Mouse (Mus musculus): ENCODE results near the gene Plet1.

The Plet1 gene

DNA sequence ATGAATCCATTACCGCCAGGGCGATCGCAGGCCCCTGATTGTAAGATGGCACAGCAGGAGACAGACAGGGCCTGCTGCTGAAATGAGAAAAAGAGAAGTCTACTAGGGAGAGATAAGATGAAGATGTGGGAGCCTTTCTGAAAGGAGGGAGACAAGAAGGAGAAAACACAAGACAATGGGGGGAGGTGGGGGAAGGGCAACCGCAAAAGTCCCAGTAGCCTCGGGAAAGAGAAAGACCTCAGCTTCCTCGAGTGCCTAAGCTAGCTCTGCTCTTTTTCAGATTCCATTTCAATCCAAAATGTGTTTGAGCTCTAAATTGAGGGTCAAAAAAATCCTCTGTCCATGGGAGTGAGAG lies 1.8 kb downstream of the Plet1 start:
- DNase-seq, result no peak

GRCm38 (mm10) chr9:50496546-50496945 lies 2.2 kb downstream of the Plet1 start:
- no peak for DNase-seq

GRCm38 (mm10) chr9:50497076-50497475 lies 2.8 kb downstream of the Plet1 start:
- no peak for DNase-seq

DNA sequence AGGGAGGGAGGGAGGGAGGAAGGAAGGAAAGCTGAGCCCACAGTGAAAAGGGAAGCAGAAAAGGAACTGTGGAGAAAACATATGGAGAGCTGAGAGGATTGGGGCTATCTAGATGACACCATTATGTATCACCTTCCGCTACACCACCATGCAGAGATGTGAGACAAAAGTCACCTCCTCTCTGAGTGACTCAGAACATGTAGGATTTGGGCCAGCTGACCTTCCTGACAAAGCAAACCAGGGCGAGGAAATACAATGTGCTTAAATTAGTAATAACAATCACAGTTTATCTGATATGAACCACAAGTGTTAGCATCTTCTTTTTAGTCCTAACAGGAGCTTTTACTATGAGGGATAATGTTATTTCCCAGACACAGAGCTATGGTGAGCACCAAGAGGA lies 3.2 kb downstream of the Plet1 start:
- DNase-seq, result no peak

- no peak for DNase-seq
These were observed 4.5 kb downstream of the Plet1 start for GRCm38 (mm10) chr9:50498815-50499214.

- no peak for DNase-seq
These were observed 5.5 kb downstream of the Plet1 start for GRCm38 (mm10) chr9:50499781-50500180.

DNA sequence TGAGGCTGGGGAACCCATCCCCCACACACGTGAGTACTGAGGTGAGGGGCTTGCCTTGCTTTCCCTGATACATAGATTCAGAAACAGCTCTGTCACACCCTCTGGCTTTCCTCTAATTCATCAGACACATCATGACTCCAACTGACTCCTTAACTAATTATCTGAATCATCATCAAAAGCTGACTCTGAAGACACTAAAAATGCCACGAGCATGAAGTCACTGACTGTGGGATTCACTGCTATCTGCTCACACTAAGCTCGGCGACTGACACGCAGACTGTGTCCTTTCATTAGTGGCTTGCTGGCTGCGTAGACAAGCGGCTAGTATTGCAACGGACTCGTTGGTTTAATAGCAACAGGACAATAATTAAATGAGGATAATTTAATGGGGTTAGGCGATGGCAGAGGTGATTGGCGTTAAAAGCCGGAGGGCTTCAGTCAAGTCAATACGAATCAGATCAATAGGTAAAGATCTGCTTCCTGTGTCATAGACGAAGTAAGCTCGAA lies 6.2 kb downstream of the Plet1 start:
- no peak for DNase-seq

DNA sequence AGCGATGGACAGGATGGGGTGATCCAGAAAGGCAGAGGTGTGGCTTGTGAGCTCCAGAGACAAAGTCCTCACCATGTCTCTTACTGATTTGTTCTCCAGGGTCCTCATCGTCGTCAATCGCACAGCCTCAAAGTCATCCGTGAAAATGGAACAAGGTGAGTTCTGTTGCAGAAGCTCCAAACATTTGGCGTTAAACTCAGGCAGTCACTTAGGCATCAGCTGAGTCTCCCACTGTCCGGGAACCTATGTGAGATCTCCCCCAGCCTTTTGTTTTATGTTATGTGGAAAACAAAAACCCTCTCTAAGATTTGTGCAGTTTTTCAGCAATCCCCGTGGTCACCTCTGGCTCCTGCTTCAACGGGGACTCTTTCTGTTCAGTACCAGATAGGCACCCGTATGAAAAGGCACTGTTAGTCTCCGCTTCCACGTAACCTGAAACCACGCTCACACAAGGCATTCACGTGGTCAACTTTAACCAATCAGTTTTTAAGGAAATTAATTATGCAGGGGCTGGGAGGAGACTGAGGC lies 6.7 kb downstream of the Plet1 start:
- DNase-seq, result peak; percentile 44

- no peak for DNase-seq
These were observed 8.6 kb downstream of the Plet1 start for GRCm38 (mm10) chr9:50502949-50503348.

GRCm38 (mm10) chr9:50505405-50505804 lies 11.1 kb downstream of the Plet1 start:
- no peak for DNase-seq

DNA sequence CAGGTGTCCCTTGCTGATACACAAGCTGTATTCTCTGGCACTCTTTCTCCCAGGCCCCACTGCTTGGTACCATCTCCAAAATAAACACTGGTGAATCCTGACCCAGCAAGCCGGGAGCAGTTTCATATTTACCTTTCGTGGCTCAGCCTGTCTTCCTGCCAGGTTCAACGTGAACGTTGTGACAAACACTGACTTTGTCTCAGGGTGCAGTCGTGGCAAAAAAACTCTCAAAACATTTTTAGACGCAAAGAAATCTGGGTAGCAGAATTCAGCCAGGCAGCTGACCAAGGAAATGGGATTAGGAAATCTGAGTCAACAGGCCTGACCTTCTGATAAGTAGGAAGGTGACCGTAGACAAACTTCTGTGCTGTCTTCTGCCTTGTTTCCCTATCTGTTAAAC lies 13.2 kb downstream of the Plet1 start:
- no peak for DNase-seq

GRCm38 (mm10) chr9:50515462-50515861 lies 21.1 kb downstream of the Plet1 start:
- no peak for DNase-seq

- no peak for DNase-seq
These were observed 24.5 kb downstream of the Plet1 start for GRCm38 (mm10) chr9:50518781-50519180.

GRCm38 (mm10) chr9:50520748-50521147 lies 26.4 kb downstream of the Plet1 start:
- no peak for DNase-seq

DNA sequence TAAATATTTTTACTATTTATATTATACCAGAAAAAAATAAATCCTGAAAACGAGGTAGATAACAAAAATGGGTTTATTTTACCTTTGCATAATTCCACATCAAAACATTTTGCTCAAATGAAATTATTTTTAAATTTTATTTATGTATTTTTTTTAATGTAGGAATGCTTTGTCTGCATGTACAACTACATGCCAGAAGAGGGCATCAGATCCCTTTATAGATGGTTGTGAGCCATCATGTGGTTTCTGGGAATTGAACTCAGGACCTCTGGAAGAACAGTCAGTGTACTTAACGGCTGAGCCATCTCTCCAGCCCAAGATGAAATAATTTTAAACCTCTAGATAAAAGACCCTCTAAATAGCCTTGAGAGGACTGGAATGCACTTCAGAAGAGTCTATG lies 27.2 kb downstream of the Plet1 start:
- no peak for DNase-seq

DNA sequence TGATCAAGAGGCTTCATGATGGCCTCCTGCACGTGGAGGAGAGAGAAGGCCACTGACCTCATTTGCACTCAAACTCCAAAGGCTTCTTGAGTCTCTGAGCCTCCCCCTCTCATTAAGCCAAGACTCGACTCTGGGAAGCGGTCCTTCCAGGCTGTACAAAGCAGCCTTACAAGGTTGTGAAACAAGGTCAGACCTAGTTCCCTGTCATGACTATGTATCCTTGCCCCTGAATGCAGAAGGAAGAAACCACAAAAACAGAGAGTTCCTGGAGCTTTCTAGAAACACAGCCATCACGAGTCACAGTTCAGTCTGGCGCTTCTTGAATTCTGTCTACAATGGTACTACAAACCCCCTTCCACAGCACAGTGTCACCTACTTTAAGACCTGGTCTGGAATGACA lies 28.2 kb downstream of the Plet1 start:
- no peak for DNase-seq

DNA sequence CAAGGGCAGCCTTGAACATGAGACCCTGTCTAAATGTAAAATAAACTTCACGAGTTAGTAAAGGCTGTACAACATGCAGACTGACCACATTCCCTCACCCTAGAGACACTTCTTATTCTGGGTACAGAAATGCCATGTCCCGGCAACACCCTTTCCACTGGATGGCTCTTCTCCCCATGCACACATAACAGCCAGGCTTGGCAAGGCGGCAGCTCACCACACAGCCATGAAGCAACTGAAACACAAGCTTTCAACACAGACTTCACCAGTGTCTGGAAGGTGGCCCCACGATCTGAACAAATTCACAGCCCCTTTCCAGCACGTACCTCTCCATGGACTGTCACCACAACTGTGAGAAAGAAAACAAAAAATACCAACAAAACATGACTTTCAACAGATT lies 30.6 kb downstream of the Plet1 start:
- DNase-seq, result no peak

- no peak for DNase-seq
These were observed 31.3 kb downstream of the Plet1 start for GRCm38 (mm10) chr9:50525585-50525984.

GRCm38 (mm10) chr9:50527860-50528259 lies 33.5 kb downstream of the Plet1 start:
- no peak for DNase-seq

DNA sequence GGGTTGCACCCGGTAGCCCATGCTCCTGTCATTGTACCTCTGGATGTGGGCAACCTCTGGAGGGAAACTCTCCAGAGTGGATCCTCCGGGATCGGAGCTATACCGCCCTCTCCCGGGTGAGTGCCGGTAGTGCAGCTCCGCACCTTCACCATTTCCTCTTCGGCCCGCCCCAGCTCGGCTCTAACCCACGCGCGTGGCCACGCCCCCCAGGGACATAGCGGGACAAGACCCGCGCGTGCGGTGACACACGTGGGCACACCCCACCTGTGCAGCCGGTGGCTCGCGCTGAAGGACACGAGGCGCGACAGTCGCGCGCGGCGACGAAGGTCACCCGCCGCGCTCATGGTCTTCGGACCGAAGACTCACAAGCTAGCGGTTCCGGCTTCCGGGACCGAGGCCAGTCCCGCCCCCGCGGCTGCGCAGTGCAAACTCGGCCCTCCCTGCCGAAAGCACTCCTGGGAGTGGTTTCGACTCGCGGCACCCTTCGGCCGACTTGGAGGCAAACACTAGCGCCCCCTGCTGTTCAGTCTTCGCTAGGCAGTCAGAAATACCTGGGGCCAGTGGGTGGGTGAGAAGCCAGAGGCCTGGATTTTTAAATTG lies 34.1 kb downstream of the Plet1 start, which contains the start of gene Pts:
Gene Pts (minus strand): TSS at position 432 of the 600 bp plus-strand sequence.
- DNase-seq, result peak; percentile 98

GRCm38 (mm10) chr9:50530890-50531289 lies 36.6 kb downstream of the Plet1 start:
- DNase-seq, result peak; percentile 53

GRCm38 (mm10) chr9:50533328-50533727 lies 39.0 kb downstream of the Plet1 start:
- DNase-seq, result no peak

DNA sequence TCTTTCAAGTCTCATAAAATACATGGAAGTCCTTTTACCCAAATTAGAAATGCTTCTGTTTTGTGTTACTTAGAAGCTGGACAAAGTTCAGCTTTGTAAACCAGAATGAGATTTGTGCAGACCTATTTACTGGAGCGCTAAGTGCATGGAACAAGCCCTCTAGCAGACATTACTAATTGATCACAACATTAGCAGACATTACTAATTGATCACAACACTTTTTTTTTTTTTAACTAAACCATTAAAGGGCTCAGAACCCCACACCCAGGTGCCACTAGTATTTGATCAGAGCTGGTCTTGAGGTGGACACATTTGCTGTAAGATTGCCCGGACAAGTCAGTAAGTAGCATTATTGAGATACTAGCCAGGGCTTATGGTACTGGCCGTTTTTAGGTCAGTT lies 39.5 kb downstream of the Plet1 start:
- peak; percentile 72 for DNase-seq

DNA sequence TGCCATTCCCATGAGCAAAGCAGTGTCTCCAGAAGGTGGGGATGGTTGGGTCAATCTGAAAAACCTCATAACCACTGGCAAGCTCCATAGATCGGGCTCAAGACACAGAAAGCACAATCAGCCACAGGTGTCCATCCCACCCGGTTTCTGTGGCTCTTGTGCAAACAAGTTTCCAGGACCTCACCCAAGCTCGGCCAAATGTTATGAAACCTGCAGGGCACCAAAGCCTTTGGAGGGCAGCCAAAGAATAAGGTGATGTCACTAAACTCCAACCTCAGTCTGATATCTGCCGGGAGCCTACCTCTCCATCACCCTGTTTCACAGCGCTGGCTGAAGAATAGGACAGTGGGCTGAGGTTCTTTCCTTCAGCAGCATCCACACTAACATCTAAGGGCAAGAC lies 41.6 kb downstream of the Plet1 start:
- DNase-seq, result peak; percentile 51

DNA sequence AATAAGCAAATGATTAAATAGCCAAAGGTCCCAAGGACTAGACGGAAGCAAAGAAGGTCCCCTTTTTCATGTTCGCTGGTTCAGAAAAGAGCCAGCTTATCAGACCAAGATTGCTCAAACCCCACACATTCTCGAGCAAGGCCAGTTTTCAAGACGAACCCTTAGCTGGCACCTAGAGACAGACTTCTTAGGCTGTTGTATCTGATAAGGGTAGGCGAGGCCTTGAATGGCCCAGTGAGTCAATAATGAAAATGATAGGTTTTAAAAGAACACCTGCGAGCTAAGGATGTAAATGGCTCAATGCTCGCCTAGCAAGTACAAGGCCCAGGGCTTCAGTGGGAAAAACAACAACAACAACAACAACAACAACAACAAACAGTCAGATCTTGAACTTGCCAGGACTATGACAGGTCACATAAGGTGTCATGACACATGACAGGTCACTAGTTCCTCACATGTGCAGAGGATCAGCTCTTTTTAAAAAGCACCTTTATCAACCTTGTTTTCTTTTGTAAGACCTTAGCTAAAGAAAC lies 42.3 kb downstream of the Plet1 start:
- no peak for DNase-seq
